Mouse (Mus musculus) hindbrain, embryonic 12.5 days (tissue): ENCODE data around the gene Brpf3. TPM values are rescaled to one million over a fixed set of nuclear protein-coding genes. Genes with fewer than 3 reads are reported as not detected.

Experiments used
- ATAC-seq: fragments of 200-750 bp; cut with Nextera tagmentation; 2 replicates; pipeline ENCODE4 v1.8.0; 2017; ENCODE audit warnings: moderate TSS enrichment; ENCODE audit not compliant: low FRiP score
- H3K27ac ChIP-seq: fragments of 300-500 bp; sonication (generic); 2 replicates; pipeline ENCODE4 v1.5.1; 2016; ENCODE audit warnings: mild to moderate bottlenecking
- H3K27me3 ChIP-seq: fragments of 300-500 bp; sonication (generic); 2 replicates; pipeline ENCODE4 v1.6.1; 2016; ENCODE audit warnings: mild to moderate bottlenecking
- H3K36me3 ChIP-seq: fragments of 300-500 bp; sonication (generic); 2 replicates; pipeline ENCODE4 v1.6.1; 2016; ENCODE audit warnings: mild to moderate bottlenecking
- H3K4me1 ChIP-seq: fragments of 300-500 bp; sonication (generic); 2 replicates; pipeline ENCODE4 v1.6.1; 2016
- H3K4me2 ChIP-seq: fragments of 300-500 bp; sonication (generic); replicated peaks from 2 replicates; pipeline ENCODE4 v1.6.1; 2016; ENCODE audit warnings: mild to moderate bottlenecking
- H3K4me3 ChIP-seq: fragments of 300-500 bp; sonication (generic); 2 replicates; pipeline ENCODE4 v1.5.1; 2016; ENCODE audit warnings: mild to moderate bottlenecking
- H3K9ac ChIP-seq: fragments of 300-500 bp; sonication (generic); 2 replicates; pipeline ENCODE4 v1.6.1; 2016; ENCODE audit warnings: mild to moderate bottlenecking, moderate library complexity
- H3K9me3 ChIP-seq: fragments of 300-500 bp; sonication (generic); replicated peaks from 2 replicates; pipeline ENCODE4 v1.6.1; 2016; ENCODE audit warnings: mild to moderate bottlenecking
- WGBS: fragments of 180-500 bp; shearing (Covaris S2); methylation state at CpG from one replicate; pipeline ENCODE4 v1.1.7; 2016; 5-methylcytosine and 5-hydroxymethylcytosine counted together
- polyA plus RNA-seq: library from polyadenylated mRNA; unstranded; fragments of >200 nt; fragmentation: Nextera tagmentation; extraction: Ambion mirVana; gene quantifications from 2 replicates; pipeline ENCODE4 v1.2.1, GENCODE M21; 2016

Gene Brpf3
- polyA plus RNA-seq, 1 experiment from 2014 or later, result 13.0 TPM

- Histone ChIP-seq H3K9me3 (peaks cover 15% of the 10 kb centered on the region; the same call in 1 of the 2 replicates), H3K27ac (no peak overlapping the region), H3K27me3 (peaks cover 13% of the 10 kb centered on the region; the same call in 1 of the 2 replicates), H3K36me3 (no peaks in the 10 kb centered on the region), H3K4me3 (no peak overlapping the region), H3K4me2 (no peak overlapping the region), H3K4me1 (peaks cover 2% of the 10 kb centered on the region; the same call in 1 of the 2 replicates), H3K9ac (no peak overlapping the region)
- WGBS, result 91% methylated on average over 8 of the region's 8 CpGs
- ATAC-seq, result no peak
Observed at GRCm38 (mm10) chr17:28885231-28885630, 84.3 kb downstream of the Brpf3 start.

- Histone ChIP-seq H3K4me2 (no peak overlapping the region), H3K27me3 (peaks cover 3% of the 10 kb centered on the region; the same call in 1 of the 2 replicates), H3K9ac (no peak overlapping the region), H3K4me1 (peaks cover 2% of the 10 kb centered on the region; the same call in 1 of the 2 replicates), H3K9me3 (peaks cover 15% of the 10 kb centered on the region; the same call in 1 of the 2 replicates), H3K27ac (no peak overlapping the region), H3K4me3 (no peak overlapping the region), H3K36me3 (no peaks in the 10 kb centered on the region)
- WGBS, result 71% methylated on average over 8 of the region's 8 CpGs
- no peak for ATAC-seq
Observed at GRCm38 (mm10) chr17:28886266-28886665, 85.4 kb downstream of the Brpf3 start.

Other genes starting within 250 kb of the Brpf3 start
- not detected in 2 replicates for gene Clps, start 240.3 kb upstream of the Brpf3 start, polyA plus RNA-seq
- 2.0 and 3.4 TPM in 2 replicates for gene Lhfpl5, start 225.4 kb upstream of the Brpf3 start, polyA plus RNA-seq
- 100 and 105 TPM in 2 replicates for gene Srpk1, start 178.4 kb upstream of the Brpf3 start, polyA plus RNA-seq
- gene Slc26a8, start 110.9 kb upstream of the Brpf3 start, polyA plus RNA-seq, result 0.44 and 0.63 TPM in 2 replicates
- 40.1 and 45.9 TPM in 2 replicates for gene Mapk14, start 109.8 kb upstream of the Brpf3 start, polyA plus RNA-seq
- gene AC170998.1, start 75.0 kb upstream of the Brpf3 start, polyA plus RNA-seq, result 3.2 and 3.5 TPM in 2 replicates
- 4.2 and 6.5 TPM in 2 replicates for gene Mapk13, start 31.8 kb upstream of the Brpf3 start, polyA plus RNA-seq
- not detected in 2 replicates for gene Pnpla1, start 57.3 kb downstream of the Brpf3 start, polyA plus RNA-seq
- gene 4930539E08Rik, start 114.2 kb downstream of the Brpf3 start, polyA plus RNA-seq, result 0.10 and 0.13 TPM in 2 replicates
- gene Pxt1, start 142.8 kb downstream of the Brpf3 start, polyA plus RNA-seq, result not detected in 2 replicates
- gene Kctd20, start 150.9 kb downstream of the Brpf3 start, polyA plus RNA-seq, result 120 and 122 TPM in 2 replicates
- 150 and 152 TPM in 2 replicates for gene Stk38, start 206.9 kb downstream of the Brpf3 start, polyA plus RNA-seq
- 662 and 667 TPM in 2 replicates for gene Srsf3, start 231.5 kb downstream of the Brpf3 start, polyA plus RNA-seq